Mouse (Mus musculus): Measurements from ENCODE around the gene 4931428F04Rik.

GRCm38 (mm10) chr8:105288231-105288630, 1.4 kb downstream of the 4931428F04Rik start:
- TF ChIP-seq POLR2A (IDR thresholded peaks at IDR 0.05; ENCODE audit: extremely low read depth, insufficient read depth, low read length): no peak
- no peak for TF ChIP-seq CTCF (IDR thresholded peaks at IDR 0.05; ENCODE audit: extremely low read depth, insufficient read depth, low read length)

All from cortical plate, adult 2 months (tissue).